Mouse (Mus musculus): ENCODE measurements at regions not wholly inside any gene's neighbourhood (a gene's known extent, or its start where the extent isn't known, plus 50 kb on each side); places are given as distances from the start of the nearest gene placed in this dataset.

DNA sequence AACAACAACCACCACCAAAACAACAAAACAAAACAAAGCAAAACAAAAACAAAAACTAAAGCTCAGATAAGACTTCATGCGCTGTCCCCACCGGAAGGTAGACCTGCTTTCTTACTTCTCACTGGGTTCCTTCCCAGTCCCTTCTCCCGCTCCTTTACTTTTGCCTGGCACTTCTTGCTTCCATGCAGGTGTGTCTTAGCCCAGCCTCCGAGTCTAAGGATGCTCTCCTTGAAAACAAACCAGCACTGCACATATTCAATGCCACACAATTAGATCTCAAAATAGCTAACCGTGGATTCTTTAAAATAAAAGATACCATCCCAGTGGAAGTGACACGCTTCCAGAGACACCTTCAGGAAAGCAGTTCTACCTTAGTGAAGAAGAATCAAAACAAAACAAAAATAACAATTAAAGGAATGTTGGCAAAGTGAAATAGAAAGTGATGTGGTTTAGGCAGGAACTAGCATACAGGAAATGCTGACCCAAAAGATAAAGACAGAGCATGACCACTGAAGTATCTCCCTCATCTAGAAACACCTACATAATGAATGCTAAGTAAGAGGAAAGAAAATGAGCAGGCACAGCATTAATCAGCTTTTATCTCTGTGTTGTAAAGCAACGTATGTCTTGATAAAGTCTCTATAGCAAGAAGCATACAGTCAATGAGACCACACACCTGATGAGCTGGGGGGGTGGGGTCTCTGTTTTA lies 358.5 kb upstream of the Id2 start:
- no peak overlapping the region for H3K27ac ChIP-seq
- no peak for DNase-seq
- H3K4me3 ChIP-seq: no peak overlapping the region
- no peak for TF ChIP-seq CTCF (IDR thresholded peaks at IDR 0.05)
- intact Hi-C loops (cut with DNase I): no loop called here

DNA sequence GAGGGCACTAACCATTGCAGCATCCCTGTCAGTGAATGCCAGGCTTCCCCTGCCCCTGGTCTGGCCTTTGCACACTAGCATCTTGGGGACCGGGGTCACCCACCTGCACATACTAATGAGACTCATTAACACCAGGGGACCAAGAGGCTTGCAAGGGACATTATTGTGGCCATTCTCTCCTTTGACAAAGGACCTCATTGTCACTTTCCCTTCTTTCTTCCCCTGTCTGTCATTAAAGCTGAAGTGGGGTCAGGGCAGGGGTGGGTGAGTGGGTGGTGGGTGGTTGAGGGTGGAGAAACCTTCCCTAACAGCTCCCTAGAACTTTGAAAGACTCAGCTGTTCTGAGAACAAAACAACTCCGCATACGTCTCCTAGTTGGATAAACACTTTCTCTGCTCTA lies 356.4 kb upstream of the Id2 start:
- Histone ChIP-seq H3K27ac (no peak overlapping the region), H3K4me3 (no peak overlapping the region)
- no peak for DNase-seq
- intact Hi-C loops (cut with DNase I): no loop called here
- TF ChIP-seq CTCF (IDR thresholded peaks at IDR 0.05): no peak

DNA sequence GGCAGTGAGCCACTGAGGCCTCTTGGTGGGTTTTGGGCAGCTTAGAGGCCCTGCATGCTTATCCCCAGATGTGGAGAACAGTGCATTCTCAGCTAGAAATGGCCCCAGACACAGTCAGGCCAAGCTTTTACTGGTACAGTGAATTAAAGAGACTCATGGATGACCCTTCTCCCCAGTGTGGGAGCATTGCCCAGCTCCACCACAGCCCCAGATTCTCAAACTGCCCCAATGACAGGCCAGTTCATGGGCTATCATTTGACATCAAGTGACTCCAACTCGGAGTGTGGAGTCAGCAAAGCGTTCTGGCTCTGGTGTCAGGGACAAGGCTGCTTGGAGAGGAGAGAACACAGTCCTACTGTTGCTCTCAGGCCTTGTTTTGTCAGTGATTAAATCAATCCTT lies 354.2 kb upstream of the Id2 start:
- Histone ChIP-seq H3K27ac (no peak overlapping the region), H3K4me3 (no peak overlapping the region)
- intact Hi-C loops (cut with DNase I): no loop called here
- DNase-seq: peak; percentile 33
- no peak for TF ChIP-seq CTCF (IDR thresholded peaks at IDR 0.05)

DNA sequence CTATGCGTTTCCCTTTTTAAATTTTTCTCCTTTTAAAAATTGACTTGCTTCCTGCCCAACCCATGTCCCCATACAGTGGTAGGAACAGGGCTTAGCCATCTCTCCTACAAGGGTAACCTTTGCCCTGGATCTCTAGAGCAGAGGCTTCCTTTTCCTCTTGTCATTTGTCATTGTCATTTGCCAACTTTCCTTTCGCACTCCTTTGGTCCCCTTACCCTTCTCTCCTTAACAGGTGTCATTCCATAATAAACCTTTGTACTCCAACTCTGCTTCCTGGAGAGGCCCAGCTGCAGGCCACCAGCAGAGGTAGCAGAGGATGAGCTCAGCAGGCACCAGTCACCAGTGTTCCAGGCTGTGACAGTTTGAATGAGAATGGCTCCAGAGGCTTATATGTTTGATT lies 347.4 kb upstream of the Id2 start:
- Histone ChIP-seq H3K4me3 (no peak overlapping the region), H3K27ac (no peak overlapping the region)
- intact Hi-C loops (cut with DNase I): no loop called here
- DNase-seq: no peak
- no peak for TF ChIP-seq CTCF (IDR thresholded peaks at IDR 0.05)

DNA sequence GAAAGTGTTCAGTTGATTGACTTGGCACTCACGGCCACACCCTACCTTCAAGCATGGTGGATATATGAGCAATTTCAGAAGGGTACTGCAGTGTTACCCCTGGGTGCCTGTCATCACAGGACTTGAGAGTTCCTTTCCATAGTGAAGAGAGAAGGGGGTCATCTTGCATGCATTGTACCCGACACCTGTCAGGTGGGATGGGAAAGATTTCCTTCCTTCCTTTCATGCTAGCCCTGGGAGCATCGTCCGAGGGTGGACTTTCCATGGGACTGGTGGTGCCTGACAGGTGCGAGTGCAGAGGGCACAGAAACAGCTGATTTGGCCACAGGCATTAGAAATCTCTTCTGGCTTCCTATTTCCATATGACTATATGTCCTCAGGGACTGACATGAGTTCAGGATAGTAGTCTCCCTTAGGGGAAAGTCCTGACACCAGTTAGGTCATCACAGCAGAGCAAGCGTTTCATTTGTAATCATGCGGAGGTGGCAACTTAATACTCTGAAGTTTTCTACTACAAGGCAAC lies 342.1 kb upstream of the Id2 start:
- no peak for TF ChIP-seq CTCF (IDR thresholded peaks at IDR 0.05)
- Histone ChIP-seq H3K27ac (no peak overlapping the region), H3K4me3 (no peak overlapping the region)
- no peak for DNase-seq
- intact Hi-C loops (cut with DNase I): no loop called here

DNA sequence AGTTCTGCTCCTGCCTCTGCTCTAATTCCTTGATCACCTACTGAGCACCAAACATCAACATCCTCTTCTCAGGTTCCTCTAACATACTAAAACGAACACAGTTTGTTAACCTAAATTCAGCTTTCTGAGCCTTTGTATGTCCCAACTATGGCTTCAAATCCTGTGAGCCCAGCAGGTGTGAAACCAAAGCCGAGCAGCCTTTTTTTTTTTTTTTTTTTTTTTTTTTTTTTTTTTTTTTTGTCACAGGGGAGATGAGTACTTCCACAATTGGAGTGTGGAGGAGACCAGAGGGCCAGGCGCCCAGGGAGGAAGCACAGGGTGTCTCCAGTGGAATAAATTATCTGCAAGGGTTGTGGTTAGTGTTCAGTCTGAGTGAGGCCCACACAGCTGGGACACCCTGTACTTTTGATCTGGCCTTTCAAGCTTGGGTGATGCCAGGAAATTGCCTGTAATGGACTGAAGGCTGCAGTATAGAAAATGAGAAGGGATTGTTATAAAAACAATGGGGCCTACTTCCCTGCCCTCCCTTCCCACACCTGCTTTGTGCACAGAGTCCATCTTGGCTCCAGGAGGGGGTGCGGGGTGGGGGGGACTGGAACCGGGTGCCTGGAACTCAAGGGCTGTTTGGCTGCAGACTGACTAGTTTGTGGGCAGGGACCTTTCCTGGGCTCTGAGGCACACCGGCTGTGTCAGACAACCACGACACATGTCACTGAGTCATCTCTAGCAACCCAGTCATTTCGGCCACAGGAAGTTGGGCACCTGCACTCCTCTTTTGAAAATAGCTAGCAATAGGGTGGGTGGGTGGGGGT lies 341.5 kb upstream of the Id2 start:
- Histone ChIP-seq H3K4me3 (no peak overlapping the region), H3K27ac (no peak overlapping the region)
- intact Hi-C loops (cut with DNase I): no loop called here
- DNase-seq: no peak
- TF ChIP-seq CTCF (IDR thresholded peaks at IDR 0.05): no peak

DNA sequence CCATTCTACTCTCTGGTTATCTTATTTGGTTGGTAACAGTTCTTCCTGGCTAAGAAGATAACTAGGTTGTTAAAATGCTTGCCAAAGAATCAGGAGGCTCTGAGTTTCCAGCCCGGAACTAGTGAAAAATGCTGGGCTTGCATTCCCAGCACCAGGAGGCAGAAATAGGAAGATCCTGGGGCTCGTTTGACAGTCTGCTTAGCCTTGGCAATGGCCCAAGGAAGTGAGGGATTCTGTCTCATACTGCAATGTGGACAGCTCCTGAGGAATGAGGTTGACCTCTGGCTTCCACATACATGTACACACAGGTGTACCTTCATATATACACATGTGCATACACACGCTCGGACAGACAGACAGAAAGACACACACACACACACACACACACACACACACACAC lies 340.6 kb upstream of the Id2 start:
- Histone ChIP-seq H3K27ac (no peak overlapping the region), H3K4me3 (no peak overlapping the region)
- no peak for TF ChIP-seq CTCF (IDR thresholded peaks at IDR 0.05)
- intact Hi-C loops (cut with DNase I): no loop called here
- peak; percentile 27 for DNase-seq

DNA sequence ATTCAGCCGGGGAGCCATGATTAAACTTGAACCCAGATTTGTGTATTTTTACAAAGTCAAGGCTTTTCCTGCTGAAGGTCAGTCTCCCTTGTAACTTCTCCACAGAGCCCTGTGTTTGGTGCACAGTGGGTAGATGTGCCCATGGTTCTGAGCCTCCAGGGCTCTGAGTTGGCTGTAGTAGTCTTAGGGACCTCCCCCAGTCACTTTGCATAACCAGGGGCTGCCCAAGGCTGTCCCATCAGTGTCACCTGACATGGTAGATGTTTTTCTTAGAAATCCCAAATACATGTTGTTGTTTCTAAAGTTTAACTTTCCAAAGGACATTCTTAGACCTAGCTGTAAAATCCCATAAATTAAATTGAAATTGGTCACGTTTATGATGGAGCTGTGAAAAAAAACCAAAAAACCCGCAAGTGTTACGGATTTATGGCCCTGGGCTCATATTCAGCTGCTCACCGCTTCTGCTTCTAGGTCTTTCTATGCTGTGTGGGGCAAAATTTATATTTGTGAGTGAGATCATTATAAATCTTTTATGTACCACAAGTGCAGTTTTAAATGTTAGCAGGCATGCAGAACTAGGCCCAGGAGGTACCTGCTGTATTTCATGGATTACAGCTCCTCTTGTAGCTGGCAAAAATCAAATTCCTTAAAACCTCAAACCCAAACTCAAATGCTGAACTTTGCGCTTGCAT lies 339.4 kb upstream of the Id2 start:
- no peak for DNase-seq
- TF ChIP-seq CTCF (IDR thresholded peaks at IDR 0.05): no peak
- intact Hi-C loops (cut with DNase I): no loop called here
- Histone ChIP-seq H3K4me3 (no peak overlapping the region), H3K27ac (no peak overlapping the region)

DNA sequence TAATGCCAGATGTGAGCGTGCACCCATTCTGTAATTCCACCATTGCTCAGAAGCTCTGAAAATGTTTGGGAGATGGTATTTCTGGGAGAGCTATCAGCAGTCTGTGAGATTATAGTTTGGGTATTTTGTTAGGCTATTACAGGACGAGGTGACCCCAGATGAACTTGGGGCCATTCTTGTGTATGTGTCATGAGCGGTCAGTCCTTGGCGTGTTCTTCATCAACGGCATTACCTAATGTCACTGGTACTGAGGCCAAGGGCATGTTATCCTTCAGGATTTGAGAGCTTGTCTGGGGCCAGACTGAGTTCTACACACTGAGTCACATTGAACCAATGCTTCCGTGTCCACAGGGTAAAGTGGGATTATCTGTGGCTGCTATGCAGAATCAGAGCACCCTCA lies 335.9 kb upstream of the Id2 start:
- DNase-seq: no peak
- no peak overlapping the region for H3K27ac ChIP-seq

DNA sequence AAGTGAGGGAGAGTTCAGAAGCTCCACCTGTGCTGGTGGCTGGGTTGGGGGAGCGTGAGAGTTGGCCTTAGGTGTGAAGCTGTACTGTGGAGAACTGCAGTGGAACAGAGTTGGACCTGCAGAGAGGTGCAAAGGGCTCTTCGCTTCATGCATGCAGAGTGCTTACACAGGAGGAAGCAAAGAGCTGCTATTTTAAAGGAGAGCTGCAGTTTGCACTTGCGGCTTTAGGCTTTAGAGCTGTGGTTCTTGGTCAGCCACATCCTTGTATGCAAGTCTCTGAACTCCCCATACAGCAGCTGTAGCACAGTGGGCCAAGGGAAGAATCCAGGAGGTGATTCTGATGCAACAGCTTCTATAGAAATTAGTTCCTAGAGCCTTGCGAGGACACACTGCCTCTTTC lies 334.0 kb upstream of the Id2 start:
- intact Hi-C loops (cut with DNase I): no loop called here

More for the DNA sequence above, 335.9 kb upstream of the Id2 start:
- intact Hi-C loops (cut with DNase I): no loop called here
- H3K4me3 ChIP-seq: no peak overlapping the region
- no peak for TF ChIP-seq CTCF (IDR thresholded peaks at IDR 0.05)

DNA sequence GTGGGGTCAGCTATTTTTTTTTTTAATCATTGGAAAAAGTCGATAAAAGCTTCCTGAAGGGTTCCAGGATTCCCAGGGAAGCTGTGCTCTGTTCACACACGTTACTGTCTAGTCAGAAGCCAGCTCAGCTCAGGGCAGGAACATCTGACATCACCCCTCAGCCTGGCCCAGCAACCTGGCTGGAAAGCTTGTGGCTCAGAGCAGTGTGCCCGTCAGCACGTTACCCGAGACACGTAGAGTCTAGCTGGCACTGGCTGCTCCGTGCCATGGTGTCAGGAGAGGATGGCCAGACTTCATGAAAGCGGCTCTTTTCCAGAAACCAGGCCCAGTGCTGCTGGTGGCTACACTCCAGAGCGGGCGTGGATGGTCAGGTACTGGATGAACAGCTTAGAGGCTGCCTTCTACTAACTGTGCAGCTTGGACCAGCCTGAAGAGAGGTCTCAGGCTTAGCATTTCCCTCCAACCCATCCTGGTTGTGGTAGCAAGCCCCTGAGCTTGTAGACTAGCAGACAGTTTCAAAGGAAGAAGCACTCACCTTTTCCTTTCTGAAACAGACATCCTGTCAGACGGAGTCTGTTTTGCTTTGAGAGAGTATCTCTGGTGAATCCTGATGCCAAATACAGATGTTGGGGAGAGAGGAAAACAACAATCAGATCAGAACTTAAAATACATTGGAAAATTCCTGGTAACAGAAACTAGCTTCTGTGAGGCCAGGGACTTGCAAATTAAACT lies 331.1 kb upstream of the Id2 start:
- no peak for TF ChIP-seq CTCF (IDR thresholded peaks at IDR 0.05)
- Histone ChIP-seq H3K27ac (peak overlapping the region; percentile 46; the same call in 1 of the 2 replicates), H3K4me3 (no peak overlapping the region)
- intact Hi-C loops (cut with DNase I): no loop called here
- DNase-seq: peak; percentile 60

More for the DNA sequence above, 334.0 kb upstream of the Id2 start:
- TF ChIP-seq CTCF (IDR thresholded peaks at IDR 0.05): no peak
- Histone ChIP-seq H3K4me3 (no peak overlapping the region), H3K27ac (no peak overlapping the region)
- DNase-seq: no peak

DNA sequence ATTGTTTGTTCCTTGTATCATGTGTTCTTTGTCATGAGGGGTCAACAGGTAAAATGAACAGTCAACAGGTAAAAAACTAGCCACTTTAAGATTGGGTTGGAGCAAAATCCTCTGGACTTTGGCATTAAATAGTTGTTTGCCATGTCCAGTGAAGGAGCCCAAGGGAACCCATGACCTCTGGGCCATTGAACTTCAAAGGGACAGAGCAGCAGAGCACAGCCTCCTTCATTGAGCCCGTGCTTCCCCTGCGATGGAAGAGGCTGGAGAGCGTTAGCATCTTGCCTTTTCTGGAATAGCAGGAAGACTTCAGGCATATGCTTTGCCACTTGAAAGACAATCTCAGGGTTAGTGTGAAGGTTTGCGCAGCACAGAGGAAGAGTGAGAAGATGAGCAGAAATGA lies 320.4 kb upstream of the Id2 start:
- no peak for TF ChIP-seq CTCF (IDR thresholded peaks at IDR 0.05)
- Histone ChIP-seq H3K27ac (no peak overlapping the region), H3K4me3 (no peak overlapping the region)
- intact Hi-C loops (cut with DNase I): loop anchor here (5.0 kb wide), 1 partner anchor 325 kb away; no protein-coding TSS in a partner anchor
- no peak for DNase-seq

All from gastrocnemius, adult 2 months (tissue).